Comparison of ENCODE assay signal across 13 mouse cellular contexts in genomic region chr9:52013900-52014455, GRCm38 (mm10). TPM values are rescaled to one million over a fixed set of nuclear protein-coding genes. Genes with fewer than 3 reads are reported as not detected.
DNase-seq lines count a peak whose midpoint lies in the region; ATAC-seq and TF ChIP-seq lines count a peak whose summit lies in the region.
"Had no signal": no experiment of that assay in that cellular context is flagged by ENCODE, and none has a peak within 500 bp of the region (broad histone marks: within the 10 kb centered on the region; RNA-seq: fewer than 3 reads in every experiment).

No protein-coding gene starts in this region.

- H3K36me3 ChIP-seq in liver, embryonic 16.5 days (ENCODE audit: control insufficient read depth, insufficient read depth): no peaks in the 10 kb centered on the region
- no peaks in the 10 kb centered on the region for H3K36me3 ChIP-seq in forebrain, postnatal 0 days (ENCODE audit: insufficient read depth)
- H3K36me3 ChIP-seq: hindbrain, embryonic 15.5 days; neural tube, embryonic 15.5 days had no signal

- H3K4me2 ChIP-seq in liver, embryonic 16.5 days (ENCODE audit: low read depth, low read length): no peak overlapping the region
- H3K4me2 ChIP-seq in forebrain, postnatal 0 days (ENCODE audit: low read depth): no peak overlapping the region
- H3K4me2 ChIP-seq: forebrain, embryonic 13.5 days; hindbrain, embryonic 15.5 days; neural tube, embryonic 15.5 days had no signal

- no peak overlapping the region for H3K9ac ChIP-seq in liver, embryonic 16.5 days (ENCODE audit: low read depth, low read length)
- no peak overlapping the region for H3K9ac ChIP-seq in forebrain, postnatal 0 days
- H3K9ac ChIP-seq: forebrain, embryonic 13.5 days; hindbrain, embryonic 15.5 days; neural tube, embryonic 15.5 days had no signal

- ATAC-seq in liver, embryonic 16.5 days (ENCODE audit: low read depth): 0 out of 2 replicates have a peak, but pooled peaks have one; percentile 16
- no peak for ATAC-seq in forebrain, postnatal 0 days
- ATAC-seq: forebrain, embryonic 13.5 days; midbrain, embryonic 16.5 days had no signal

- no peak for DNase-seq in liver
- peak; percentile 10 for DNase-seq in adrenal gland, postnatal 25 days
- DNase-seq in heart, postnatal 25 days (ENCODE audit: low spot score): peak; percentile 10
- peak; percentile 70 to 80 for DNase-seq in kidney, postnatal 36 days
- no peak for DNase-seq in cerebellum, postnatal 25 days
- DNase-seq in forebrain, postnatal 0 days: no peak
- DNase-seq: cerebellum, adult 9-10 months; right cerebral cortex, postnatal 25 days had no signal

- no peak overlapping the region for H3K27ac ChIP-seq in liver, embryonic 16.5 days (ENCODE audit: low read length)
- H3K27ac ChIP-seq in forebrain, postnatal 0 days (ENCODE audit: low read depth, low read length): no peak overlapping the region
- H3K27ac ChIP-seq: forebrain, embryonic 13.5 days; hindbrain, embryonic 15.5 days; neural tube, embryonic 15.5 days had no signal

- no peak overlapping the region for H3K4me3 ChIP-seq in liver, embryonic 16.5 days (ENCODE audit: low read depth, low read length)
- H3K4me3 ChIP-seq in forebrain, postnatal 0 days (ENCODE audit: low read depth, low read length): no peak overlapping the region
- H3K4me3 ChIP-seq: forebrain, embryonic 13.5 days; hindbrain, embryonic 15.5 days; neural tube, embryonic 15.5 days had no signal

- H3K9me3 ChIP-seq in liver, embryonic 16.5 days (replicated peaks; ENCODE audit: control insufficient read depth, low read length): no peaks in the 10 kb centered on the region
- H3K9me3 ChIP-seq in forebrain, postnatal 0 days (ENCODE audit: low read length): no peaks in the 10 kb centered on the region
- H3K9me3 ChIP-seq: forebrain, embryonic 13.5 days; hindbrain, embryonic 15.5 days; neural tube, embryonic 15.5 days had no signal

- no peaks in the 10 kb centered on the region; the same call in 1 of the 2 replicates for H3K4me1 ChIP-seq in liver, embryonic 16.5 days (ENCODE audit: control insufficient read depth, low read depth, low read length)
- H3K4me1 ChIP-seq in forebrain, postnatal 0 days (ENCODE audit: insufficient read depth): no peaks in the 10 kb centered on the region
- H3K4me1 ChIP-seq: forebrain, embryonic 13.5 days; hindbrain, embryonic 15.5 days; neural tube, embryonic 15.5 days had no signal

- no peak for TF ChIP-seq CTCF in forebrain, postnatal 0 days (IDR thresholded peaks at IDR 0.05; ENCODE audit: low read depth)

- no peaks in the 10 kb centered on the region for H3K27me3 ChIP-seq in liver, embryonic 16.5 days (ENCODE audit: control insufficient read depth, insufficient read depth, low read depth, low read length)
- H3K27me3 ChIP-seq in forebrain, postnatal 0 days (ENCODE audit: insufficient read depth, low read length): no peaks in the 10 kb centered on the region
- H3K27me3 ChIP-seq: forebrain, embryonic 13.5 days; hindbrain, embryonic 15.5 days; neural tube, embryonic 15.5 days had no signal

- WGBS in liver, embryonic 16.5 days (ENCODE audit: insufficient replicate concordance): 44% methylated on average over 5 of the region's 5 CpGs
- WGBS in forebrain, postnatal 0 days: 51% methylated on average over 5 of the region's 5 CpGs

- intact Hi-C loops in heart, postnatal 25 days (cut with DNase I): no loop called here

RNA-seq across cellular contexts. Expression of gene Rdx, which starts 33.0 kb away (rescaled TPM):
- polyA plus RNA-seq in liver, embryonic 16.5 days (2015; fragmentation: Nextera tagmentation; extraction: Ambion mirVana): 54.9 and 55.7 TPM in 2 replicates
- 126 and 139 TPM in 2 replicates for total RNA-seq in adrenal gland, postnatal 25 days (2021)
- 10 to 100 TPM; 91.6 to 92.5 TPM for total RNA-seq in heart, postnatal 25 days (2021)
- total RNA-seq in forebrain, postnatal 0 days (2014; rRNA removed): 75.4 and 84.6 TPM in 2 replicates
- polyA plus RNA-seq in forebrain, postnatal 0 days (2015; fragmentation: Nextera tagmentation; extraction: Ambion mirVana): 66.9 and 81.7 TPM in 2 replicates

RNA-seq across cellular contexts. Expression of gene Fdx1, which starts 50.6 kb away (rescaled TPM):
- polyA plus RNA-seq in liver, embryonic 16.5 days (2015; fragmentation: Nextera tagmentation; extraction: Ambion mirVana): 32.2 and 34.3 TPM in 2 replicates
- total RNA-seq in adrenal gland, postnatal 25 days (2021): 1,622 and 2,124 TPM in 2 replicates
- total RNA-seq in heart, postnatal 25 days (2021): 100 to 1,000 TPM; 105 to 116 TPM
- 22.8 and 23.0 TPM in 2 replicates for total RNA-seq in forebrain, postnatal 0 days (2014; rRNA removed)
- 45.2 and 52.2 TPM in 2 replicates for polyA plus RNA-seq in forebrain, postnatal 0 days (2015; fragmentation: Nextera tagmentation; extraction: Ambion mirVana)

Comparison
In these comparisons a context has a peak if more than half of its experiments do, and no peak if none do; other contexts are left out.
1. DNase-seq: peak in adrenal gland, postnatal 25 days (single experiment), heart, postnatal 25 days (single experiment) and kidney, postnatal 36 days (2 of 2); none in liver (single experiment), cerebellum, postnatal 25 days (0 of 2) and forebrain, postnatal 0 days (single experiment).
2. RNA of gene Fdx1, which starts 50.6 kb away (total RNA-seq): 1,622 to 2,124 TPM in adrenal gland, postnatal 25 days; 105 to 116 TPM in heart, postnatal 25 days and 22.8 to 23.0 TPM in forebrain, postnatal 0 days; every median in the first group is over 10 times any median in the second.